Mouse (Mus musculus): ENCODE measurements around the gene Rgs14.

The Rgs14 gene

DNA sequence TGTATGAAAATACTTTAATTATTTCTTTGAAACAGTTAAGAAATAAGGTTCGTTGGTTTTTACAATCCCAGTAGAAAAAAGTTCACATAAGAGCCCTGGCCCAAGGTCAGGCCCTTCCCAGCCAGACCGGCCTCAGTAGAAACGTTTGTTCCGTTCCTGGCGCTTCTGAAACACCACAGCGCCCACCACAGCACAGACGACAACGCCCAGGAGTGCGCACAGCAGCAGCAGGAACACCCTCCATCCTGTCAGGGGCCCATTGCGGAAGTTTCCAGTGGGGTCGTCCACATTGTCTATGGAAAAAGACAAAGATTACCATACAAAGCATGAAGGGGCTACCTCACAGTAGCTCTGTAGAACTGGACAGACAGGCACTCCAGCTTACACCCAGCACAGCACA is 22.8 kb upstream of the Rgs14 start:
- no peak for DNase-seq

DNA sequence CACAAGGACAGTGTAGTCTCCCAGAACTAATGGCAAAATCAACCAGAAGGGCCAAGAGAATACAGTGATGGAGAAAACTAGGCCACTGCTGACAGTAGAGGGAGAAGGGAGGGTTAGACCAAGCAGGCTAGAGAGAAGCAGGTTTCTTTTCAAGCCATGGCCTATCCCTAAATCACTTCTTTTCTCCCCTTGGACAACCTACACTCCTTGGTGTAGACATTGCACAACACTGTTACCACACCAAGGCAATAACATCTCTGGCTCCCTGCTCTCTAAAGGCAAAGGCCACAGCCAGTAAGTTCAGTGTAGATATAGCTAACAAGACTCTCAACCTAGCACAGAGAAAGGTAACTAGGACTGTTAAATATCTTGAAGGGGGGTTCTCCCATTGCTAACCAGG is 8.4 kb upstream of the Rgs14 start:
- no peak for DNase-seq

DNA sequence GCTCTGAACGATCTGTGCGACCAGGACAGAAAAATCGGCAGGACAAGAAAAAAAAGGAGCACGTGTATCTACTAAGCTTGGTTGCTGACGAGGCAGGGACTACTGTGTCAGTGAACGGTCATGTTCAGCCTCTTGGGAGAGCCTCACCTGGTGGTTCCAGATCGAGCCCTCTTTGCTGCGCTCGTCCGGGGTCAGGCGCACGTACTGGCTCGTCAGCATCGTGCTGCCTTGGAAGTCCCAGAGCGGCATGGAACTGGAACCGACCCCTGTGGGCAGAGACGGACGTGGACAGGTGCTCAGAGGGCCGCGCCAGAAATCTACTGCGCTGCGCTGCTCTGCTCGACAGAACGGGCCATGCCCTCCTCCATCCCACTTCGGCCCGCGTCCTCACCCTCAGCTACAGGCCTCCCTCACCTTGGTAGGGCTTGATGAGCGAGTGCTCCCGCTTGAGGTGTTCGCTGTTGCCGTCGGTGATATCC is 7.5 kb upstream of the Rgs14 start:
- DNase-seq: no peak

DNA sequence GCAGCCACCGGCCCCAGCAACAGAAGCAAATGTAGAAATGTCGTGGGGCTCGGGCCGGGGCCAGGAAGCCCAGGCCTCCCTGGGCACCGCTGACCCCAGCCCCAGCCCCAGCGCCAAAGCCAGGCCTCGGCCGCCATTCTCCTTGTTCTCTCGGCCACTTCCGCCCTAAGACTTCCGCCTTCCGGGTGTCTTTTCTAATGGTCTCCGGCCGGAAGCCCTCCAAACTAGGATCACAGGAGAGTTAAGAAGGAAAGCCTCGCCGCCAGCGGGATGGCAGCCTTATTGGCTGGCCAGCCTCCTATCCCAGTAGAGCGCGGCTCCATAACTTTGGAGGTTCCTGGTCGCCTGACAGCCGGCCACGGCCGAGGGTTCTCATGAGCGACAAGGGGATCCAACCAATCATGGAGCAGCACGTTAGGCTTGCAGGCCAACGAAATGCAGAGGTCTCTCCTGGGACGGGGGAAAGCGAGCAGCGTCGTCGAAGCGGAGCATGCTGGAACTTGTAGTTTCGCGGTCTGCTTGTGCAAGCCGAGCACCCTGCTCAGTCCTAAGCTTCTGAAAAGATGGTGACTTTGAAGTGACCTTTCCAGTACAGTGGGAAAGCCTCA is 7.0 kb upstream of the Rgs14 start, which contains the start of gene Lman2:
TSS of gene Lman2 (minus strand) at position 331 of the 608 bp plus-strand sequence.
- DNase-seq: peak; percentile 99

DNA sequence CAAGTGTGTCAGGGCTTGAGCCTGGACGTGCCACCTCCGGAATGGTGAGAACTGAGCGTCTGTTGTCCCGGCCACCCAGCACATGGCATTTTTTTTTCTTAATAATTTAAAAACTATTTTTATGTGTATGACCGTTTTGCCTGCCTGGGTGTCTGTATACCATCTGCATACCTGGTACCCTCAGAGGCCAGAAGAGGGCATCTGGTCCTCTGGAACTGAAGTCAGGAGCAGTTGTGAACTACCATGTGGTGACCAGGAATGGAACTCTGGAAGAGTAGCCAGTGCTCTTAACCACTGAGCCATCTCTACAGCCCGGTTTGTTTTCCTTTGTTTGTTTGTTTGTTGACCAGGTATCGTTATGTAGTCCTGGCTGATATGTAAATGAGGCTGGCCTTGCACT is 1.1 kb upstream of the Rgs14 start:
- no peak for DNase-seq

DNA sequence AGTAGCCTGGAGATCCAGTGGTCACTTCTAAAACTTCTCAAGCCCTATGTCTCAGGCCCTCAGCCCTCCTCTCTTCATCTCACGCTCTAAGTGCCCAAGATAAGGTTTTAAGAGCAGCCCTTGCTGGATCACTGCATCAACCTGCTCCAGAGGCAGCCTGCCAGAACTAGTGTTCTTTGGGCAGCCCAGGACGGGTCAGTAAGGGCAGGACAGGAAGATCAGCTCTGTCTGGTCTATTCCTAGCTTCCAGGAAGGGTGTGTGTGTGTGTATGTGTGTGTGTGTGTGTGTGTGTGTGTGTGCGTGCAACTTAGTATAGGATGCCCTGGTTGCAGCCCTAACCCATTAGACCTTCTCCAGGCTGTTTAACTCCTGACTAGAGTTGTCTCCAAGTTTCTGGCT is 702 bp downstream of the Rgs14 start:
- DNase-seq: no peak

DNA sequence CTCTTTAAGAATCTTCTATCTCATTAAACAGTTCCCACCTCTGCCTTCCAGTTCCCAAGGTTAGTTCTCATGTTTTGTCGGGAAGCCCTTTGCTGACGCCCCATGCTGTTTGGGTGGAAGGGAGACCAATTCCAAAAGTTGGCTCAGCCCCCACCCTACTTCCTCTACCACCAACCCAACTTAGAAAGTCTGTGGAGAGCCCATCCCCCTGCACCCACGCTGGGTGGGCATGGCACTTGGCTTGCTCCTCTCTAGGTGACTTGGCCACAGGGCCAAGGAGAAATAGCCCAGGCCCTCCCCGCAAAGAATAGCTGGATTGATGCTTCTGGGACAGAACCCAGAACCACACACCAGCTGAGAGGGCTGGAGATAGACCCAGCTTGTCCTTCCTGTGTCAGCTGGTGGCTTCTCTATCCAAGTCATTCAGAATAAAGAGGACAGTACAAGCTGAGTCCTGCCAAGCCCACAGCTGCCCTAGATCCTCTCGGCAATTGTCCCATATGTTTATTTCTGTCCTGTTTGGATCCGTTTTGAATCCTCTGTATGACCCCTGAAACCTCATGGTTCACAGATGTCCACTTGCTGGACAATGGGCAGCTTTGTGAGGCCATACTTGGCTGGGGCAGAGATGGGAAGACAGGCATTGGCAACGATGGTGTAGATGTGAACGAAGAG is 1.6 kb downstream of the Rgs14 start:
- peak; percentile 54 for DNase-seq

DNA sequence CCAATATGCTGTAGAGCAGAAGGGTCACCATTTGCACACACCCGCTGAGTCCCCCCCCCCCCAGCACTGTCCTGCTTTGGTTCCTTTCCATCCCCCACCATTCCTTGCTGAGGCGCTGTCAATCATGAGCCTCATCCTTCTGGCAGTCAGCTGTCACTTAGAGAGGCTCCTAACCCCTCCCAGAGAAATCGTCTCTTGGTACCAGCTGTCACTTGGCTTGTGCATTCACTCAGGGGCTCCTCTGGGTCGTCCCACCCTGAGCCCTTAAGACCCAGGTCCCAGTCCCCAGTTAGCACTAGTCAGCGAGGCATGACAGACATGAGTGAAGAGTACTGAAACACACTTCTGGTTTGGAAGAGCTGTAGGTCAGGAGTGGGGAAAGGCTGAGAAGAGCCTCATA is 2.2 kb downstream of the Rgs14 start:
- DNase-seq: no peak

DNA sequence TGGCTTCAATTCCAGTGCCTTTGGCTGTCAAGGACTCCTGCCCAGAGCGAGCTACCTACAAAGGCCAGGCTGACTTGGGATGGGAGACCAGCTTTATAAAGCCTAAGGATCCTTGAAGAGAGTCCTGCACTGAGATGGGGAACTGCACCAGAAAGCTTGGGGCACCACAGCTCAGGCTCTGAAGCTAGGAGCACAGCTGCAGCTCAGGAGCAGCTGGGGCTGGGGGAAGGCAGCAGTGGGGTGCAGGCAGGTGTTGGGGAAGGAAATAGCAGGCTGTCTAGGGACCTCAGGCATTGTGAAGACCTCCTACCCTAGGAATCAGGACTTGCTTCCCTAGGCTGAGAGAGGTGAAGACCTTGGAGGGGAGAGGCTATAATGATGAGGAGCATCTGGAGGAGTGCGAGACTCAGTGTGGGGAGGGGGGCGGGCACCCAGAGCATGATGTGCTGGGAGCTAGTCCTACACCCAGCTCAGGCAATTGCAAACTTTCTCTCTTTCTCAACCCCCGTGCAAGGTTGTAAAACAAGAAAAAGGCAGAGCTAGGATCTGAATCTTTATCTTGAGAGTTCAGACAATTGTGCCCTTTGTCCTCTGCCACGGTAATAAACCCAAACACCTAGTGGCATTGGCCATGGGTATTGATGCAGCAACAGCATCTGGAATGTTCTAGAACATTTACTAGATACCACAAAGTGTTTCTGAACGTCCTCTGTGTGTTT is 4.8 kb downstream of the Rgs14 start:
- DNase-seq: no peak

DNA sequence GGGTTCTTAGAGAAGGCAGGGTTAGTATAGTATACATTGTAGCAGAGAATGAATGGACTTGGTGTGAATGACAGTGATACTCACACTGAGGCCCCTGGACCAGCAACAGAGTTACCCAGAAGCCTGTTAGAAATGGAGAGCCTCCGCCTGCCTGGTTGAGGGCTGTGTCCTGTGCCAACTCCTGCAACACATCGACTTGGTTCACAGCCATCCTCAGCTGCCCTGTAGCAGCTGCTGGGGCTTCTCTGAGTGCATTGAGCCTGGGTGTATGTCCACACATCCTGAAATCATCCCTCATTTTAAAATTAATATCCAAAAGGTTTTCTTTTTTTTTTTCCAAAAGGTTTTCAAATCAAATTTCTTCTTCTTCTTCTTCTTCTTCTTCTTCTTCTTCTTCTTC is 6.3 kb downstream of the Rgs14 start:
- no peak for DNase-seq

DNA sequence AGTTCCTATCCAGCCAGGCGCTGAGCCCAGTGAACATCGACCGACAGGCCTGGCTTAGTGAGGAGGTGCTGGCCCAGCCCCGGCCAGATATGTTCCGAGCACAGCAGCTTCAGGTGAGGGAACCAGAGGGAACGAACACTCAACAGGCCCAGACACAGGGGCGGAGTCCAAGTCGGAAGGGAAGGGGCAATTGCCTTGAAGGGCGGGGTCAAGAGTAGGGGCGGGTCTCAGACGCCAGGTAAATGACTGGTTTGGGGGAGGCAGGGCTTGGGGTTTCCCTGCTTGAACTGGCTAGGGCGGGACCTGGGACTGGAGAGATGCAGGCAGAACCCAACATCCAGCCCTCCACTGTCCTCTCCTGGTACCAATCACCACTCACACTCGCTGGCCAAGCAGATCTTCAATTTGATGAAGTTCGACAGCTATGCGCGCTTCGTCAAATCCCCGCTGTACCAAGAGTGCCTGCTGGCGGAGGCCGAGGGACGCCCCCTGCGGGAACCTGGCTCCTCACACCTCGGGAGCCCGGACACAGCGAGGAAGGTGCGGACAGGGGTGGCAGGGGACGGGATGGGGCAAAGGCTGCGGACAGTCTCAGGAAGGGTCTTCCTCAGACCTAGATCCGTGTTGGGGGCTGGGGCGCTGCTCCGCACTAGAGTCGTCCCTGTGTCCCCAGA is 9.5 kb downstream of the Rgs14 start:
- DNase-seq: no peak

DNA sequence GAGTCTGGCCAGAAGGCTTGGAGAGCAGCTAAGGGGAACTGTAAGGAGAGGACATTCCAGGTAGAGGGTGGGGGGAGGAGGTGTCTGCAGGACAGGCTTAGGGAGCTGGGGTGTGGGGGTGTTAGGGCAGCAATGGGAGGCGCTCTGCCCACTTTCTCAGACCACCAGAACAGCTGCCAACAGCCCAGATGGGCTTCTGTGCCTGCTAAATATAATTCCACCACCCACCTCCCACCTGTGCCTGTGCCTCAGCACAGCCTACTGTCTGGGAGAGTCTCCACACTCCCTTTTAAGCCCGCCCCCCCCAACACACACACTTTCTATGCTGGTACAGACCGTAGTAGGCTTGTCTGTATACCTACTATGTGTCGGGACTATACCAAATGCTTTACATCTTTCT is 12.3 kb downstream of the Rgs14 start:
- peak; percentile 88 for DNase-seq

DNA sequence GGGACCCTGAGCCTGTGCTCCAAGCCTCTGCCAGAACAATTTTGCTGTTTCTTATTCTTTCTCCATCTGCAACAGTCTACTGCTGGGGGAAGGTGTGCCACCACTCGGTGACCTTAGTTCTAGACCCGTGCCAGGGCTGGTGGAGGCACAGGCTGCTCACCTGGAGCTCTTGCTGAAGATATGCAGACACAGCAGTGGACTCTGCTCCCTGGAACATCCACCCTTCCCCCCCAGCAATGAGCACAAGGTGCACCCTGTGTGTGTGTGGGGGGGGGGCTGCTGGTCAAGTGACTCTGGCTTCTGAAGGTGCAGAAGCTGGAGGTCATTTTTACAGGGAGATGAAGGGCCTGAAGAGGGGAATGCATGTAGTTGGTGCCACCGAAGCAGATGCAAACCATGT is 21.1 kb downstream of the Rgs14 start:
- DNase-seq: no peak

DNA sequence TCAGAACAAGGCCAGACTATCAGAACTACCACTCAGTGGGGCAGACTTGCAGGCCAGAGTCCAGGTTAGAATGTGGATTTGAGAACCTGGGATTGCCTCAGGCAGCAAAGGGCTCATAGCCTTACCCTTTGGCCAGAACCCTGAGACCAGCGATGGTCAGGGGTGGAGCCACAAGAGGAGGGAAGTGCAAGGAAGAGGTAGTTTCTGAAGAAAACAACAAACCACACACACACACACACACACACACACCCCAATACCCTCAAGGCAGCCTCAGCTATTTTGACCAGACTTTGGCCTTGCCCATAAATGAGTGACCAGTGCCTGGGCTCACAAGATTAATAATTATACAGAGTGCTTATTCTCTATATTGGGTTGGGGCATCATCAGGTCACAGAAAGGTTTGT is 22.1 kb downstream of the Rgs14 start:
- DNase-seq: no peak

DNA sequence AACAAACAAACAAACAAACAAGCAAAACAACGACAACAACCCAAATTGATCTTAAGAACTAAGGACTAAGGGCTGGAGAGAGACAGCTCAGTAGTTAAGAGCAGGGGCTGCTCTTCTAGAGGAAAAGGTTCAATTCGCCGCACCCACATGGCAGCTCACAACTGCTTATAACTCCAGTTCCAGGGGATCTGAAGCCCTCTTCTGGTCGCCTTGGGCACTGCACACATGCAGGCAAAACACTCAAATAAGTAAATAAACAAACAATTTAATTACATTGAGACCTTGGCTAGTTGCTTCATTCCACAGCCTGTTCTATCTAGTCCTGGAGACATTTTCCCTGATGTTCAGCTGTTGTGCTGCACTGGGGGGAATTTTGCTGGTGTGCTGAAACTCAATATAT is 23.4 kb downstream of the Rgs14 start:
- no peak for DNase-seq

DNA sequence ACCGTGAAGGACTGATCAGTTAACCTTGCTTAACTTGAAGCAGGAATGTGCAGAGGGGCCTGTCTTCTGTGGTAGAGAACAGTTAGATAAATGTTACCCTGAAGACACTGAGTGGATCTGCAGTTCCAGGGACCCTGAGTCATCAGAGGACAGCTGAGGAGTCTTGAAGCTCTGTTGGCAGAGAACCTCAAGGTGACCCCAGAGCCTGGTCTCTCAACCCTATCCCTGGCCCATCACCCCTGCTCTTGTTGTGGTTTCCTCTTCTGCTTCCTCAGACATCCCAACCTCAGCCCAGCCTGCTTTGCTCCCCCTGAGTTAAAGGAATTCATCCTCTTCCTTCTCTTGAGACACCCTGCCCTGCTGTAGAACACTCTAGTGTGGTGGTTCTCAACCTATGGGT is 28.6 kb downstream of the Rgs14 start, which contains the start of gene Slc34a1:
TSS of gene Slc34a1 (plus strand) at position 100 of the 400 bp plus-strand sequence.
- no peak for DNase-seq

DNA sequence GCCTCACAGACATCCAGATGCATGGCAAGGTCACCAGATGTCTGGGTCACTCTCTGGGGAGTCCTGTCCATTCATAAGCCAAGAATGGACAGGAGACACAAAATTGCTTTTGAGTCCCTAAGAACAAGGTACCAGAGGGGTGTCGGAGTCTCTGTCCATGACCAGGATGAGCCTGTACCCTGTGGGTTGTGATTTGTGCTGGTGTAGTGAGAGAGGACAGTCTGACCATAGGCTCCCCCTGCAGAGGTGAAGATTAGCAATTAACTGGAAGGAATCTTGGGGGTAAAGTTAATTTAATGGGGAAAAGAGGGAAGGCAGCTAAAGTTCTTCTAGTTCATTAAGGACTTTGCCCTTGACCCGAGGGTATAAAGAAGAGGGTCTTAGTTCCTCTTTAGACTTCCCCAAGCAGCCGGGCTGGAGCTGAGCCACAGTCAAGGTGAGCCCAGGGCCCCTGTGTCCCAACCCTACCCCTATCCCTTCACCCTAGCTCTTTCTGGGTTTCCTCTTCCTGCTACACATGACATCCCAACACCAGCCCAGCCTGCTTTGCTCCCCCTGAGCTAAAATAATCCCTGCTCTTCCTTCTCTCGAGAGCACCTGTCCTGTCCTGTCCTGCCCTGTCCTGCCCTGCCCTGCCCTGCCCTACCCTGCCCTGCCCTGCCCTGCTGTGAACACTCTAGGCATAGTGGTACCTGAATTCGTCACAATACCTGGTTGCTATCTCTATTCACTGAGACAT is 29.9 kb downstream of the Rgs14 start:
- no peak for DNase-seq

DNA sequence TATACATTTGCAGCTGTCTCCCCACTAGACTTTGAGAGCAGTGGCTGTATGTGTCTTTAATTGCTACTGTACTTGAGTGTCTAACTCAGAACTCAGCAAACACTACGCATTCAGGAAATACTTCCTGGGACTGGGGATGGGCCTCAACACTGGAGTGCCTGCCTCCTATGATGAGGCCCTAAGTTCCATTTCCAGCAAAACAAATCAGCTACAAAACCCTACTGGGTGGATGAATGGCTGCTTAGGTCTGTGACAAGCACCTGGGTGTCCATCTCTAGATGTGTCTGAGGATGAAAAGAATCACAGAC is 30.5 kb downstream of the Rgs14 start:
- DNase-seq: no peak

DNA sequence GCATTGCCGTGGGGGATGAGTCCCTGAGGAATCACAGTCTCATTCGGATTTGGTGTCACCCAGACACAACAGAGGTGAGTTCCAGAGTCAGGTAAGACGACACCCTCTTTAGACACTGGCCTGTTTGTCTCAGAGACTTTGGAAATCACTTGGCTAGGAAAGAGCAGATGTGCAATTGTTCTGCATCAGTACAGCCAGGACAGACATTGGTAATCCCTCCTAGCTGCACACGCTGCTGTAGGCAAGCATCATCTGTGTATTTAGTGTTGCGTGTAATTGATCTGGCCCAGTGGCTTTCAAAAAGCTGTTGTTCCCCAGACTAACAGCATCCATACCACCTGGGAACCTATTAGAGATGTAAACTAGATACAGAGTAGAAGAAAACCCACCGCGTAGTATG is 33.7 kb downstream of the Rgs14 start:
- no peak for DNase-seq

DNA sequence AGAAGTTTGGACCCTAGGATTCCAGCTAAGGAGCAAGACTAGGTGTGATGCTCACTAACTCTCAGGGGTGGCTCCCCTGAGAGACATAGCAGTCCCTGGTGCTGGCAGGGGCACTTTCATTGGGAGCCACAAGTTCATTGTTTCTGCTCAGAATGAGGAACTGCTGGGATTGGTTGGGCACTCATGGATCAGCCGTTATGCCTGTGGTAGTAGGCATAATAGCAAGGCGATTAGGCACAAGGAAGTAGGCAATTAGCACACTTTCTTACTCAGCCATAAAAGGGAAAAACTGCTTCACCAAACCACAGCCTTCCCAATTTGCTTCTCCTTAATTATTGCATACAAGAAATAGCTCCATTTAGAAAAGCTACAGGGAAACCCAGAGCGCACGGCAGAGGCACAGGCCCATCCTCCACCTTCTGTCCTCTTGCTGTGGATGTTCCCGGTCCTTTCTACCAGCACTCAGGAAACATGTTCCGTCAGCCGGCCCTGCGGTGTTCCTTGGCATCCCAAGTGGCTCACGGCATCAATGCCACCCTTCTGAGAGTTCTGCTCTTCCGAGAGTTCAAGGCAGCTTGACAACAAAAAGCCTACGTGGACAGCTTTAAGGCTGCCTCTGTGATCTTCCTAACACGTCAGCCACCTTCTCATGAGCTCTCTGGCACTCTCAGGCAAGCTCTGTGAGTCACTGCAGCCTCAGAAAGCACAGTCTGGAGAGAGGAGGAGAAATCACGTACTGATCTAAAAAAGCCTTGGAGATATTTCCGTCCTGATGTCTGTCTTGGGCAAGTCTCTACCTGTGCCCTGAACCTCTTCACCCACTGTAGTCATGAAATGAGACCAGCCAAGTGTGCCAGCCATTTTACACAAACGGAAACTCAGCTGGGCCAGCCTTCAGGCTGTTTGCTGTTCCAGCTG is 34.7 kb downstream of the Rgs14 start:
- DNase-seq: peak; percentile 84

DNA sequence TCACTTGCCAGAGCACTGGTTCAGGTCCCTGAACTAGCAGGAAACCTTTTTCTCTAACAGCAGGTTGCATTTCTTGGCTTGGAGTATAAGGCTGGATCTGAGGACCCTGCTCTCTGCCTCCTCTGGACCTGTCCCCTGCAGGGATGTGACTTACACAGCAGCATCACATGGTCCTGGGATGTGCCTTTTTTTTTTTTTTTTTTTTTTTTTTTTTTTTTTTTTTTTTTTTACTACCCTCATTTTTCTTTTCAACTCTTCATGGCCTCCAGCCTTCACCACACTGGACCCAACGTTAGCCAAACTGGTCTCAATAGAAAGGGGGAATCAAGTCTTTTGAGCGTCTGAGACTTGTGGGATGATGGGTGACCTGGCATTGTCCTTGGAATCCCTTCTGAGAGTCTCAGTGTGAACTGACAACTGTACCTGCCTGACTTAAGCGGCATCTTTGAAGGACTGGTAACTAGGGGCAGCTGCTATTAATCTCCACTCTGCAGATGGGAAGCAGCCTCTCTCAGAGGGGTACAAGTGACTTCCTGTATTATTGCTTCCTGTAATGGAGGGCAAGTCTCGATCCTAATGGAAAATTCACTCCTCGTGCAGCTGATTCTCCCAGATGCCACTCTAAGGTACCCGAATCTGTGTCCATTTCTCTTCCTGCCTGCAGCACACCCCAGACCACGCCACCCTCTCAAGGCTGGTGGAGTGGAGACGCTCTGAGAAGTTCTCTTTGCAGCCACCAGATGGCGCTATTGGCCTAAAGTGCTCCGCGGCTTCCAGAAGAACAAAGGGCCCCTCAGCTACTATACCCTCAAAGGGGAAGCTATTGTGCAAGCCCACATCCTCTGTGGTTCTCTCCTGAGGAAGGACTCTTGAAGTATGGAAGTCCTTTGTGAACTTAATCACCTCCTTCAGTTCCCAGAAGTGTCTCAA is 35.6 kb downstream of the Rgs14 start:
- peak; percentile 77 for DNase-seq
